Mouse (Mus musculus) ES-E14 (cell line): ENCODE measurements around the gene Gatad2a. TPM values are rescaled to one million over a fixed set of nuclear protein-coding genes. Genes with fewer than 3 reads are reported as not detected.

Experiments used
- DNase-seq: peaks from one replicate; pipeline ENCODE4 v3.0.0-alpha.2; 2013; ENCODE audit warnings: low read depth, low spot score
- H3K27ac ChIP-seq: 2 replicates; pipeline ENCODE4 v1.5.1; 2012; ENCODE audit warnings: low read depth, mild to moderate bottlenecking, low read length, moderate library complexity, mixed read lengths; ENCODE audit not compliant: poor library complexity, insufficient read depth, severe bottlenecking
- H3K36me3 ChIP-seq: 2 replicates; pipeline ENCODE4 v1.6.1; 2012; ENCODE audit warnings: mild to moderate bottlenecking, low read length, moderate library complexity, mixed read lengths; ENCODE audit not compliant: control insufficient read depth, poor library complexity, insufficient read depth, severe bottlenecking
- H3K4me1 ChIP-seq, 2 experiments: fragments of 150-350 bp in 1 of 2; sonication (generic) in 1 of 2; 2 replicates each; pipeline ENCODE4 v1.6.1; 2012; ENCODE audit warnings: low read length in 2 of 2, mild to moderate bottlenecking in 1 of 2, mixed read lengths in 1 of 2; ENCODE audit not compliant: control insufficient read depth in 2 of 2, insufficient read depth in 2 of 2, poor library complexity in 1 of 2
- H3K4me3 ChIP-seq, 2 experiments: fragments of 150-350 bp in 1 of 2; sonication (generic) in 1 of 2; 2 replicates each; pipeline ENCODE4 v1.5.1; 2012; ENCODE audit warnings: low read length in 2 of 2, low read depth in 1 of 2, mild to moderate bottlenecking in 1 of 2, mixed read lengths in 1 of 2; ENCODE audit not compliant: insufficient read depth in 1 of 2, poor library complexity in 1 of 2, severe bottlenecking in 1 of 2
- H3K9ac ChIP-seq: 2 replicates; pipeline ENCODE4 v1.6.1; 2012; ENCODE audit warnings: low read depth, mild to moderate bottlenecking, low read length, mixed read lengths; ENCODE audit not compliant: poor library complexity, insufficient read depth, severe bottlenecking
- H3K9me3 ChIP-seq: fragments of 150-350 bp; sonication (generic); 2 replicates; pipeline ENCODE4 v1.6.1; 2012; ENCODE audit warnings: low read depth, mild to moderate bottlenecking, low read length; ENCODE audit not compliant: control insufficient read depth, insufficient read depth
- CHD2 ChIP-seq: IDR thresholded peaks from 2 replicates; pipeline ENCODE4 v1.6.1; 2014; ENCODE audit warnings: mild to moderate bottlenecking, low read depth, low read length, inconsistent platforms
- HCFC1 ChIP-seq: IDR thresholded peaks from 2 replicates; pipeline ENCODE4 v1.6.1; 2012; ENCODE audit warnings: low read length, inconsistent platforms, borderline replicate concordance; ENCODE audit not compliant: insufficient read depth
- MAFK ChIP-seq: IDR thresholded peaks from 2 replicates; pipeline ENCODE4 v1.6.1; 2014; ENCODE audit warnings: mild to moderate bottlenecking, low read depth, low read length, inconsistent platforms; ENCODE audit not compliant: insufficient read depth
- ZC3H11A ChIP-seq: IDR thresholded peaks from 2 replicates; pipeline ENCODE4 v1.6.1; 2012; ENCODE audit warnings: low read depth, mild to moderate bottlenecking, inconsistent platforms, low read length, borderline replicate concordance
- ZNF384 ChIP-seq: IDR thresholded peaks from 2 replicates; pipeline ENCODE4 v1.6.1; 2012; ENCODE audit warnings: low read depth, low read length, inconsistent platforms
- in situ Hi-C, 2 experiments: fragments of 600-800 bp; cut with MboI; formaldehyde crosslinking; loops; one replicate each; pipeline ENCODE4 v1.15.1; 2025; ENCODE audit warnings: low sequenced_read_pairs in 2 of 2, inconsistent platforms in 1 of 2; ENCODE audit not compliant: unreplicated experiment in 2 of 2
- total RNA-seq: library from RNA; depleted of rRNA; stranded (reverse); fragments of 300-350 nt; gene quantifications from 2 replicates; pipeline ENCODE4 v1.2.3, GENCODE M21; 2012

Gatad2a gene
- total RNA-seq, 1 experiment, result 139 TPM

DNA sequence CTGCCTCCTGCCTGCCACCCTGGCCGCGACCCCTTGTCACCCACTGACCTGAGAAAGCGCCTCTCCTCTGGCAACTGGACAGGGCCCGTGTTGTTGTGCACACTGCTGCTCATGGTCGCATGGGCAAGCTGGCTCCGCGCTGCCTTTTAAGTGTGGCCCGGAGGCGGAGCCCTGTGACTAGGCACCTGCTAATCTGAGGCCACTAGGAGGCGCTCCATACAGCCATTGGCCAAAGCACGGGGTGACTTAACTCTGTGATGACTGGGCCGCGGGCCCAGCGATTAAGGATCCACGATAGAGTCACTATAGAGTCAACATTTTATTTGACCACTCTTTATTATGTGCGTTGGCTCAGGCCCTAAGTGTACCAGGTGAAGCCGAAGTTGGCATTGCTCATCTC, 102.3 kb downstream of the Gatad2a start:
- no peaks in the 10 kb centered on the region for H3K9me3 ChIP-seq
- in situ Hi-C loops, result no loop called here
- TF ChIP-seq MAFK (no peak), CHD2 (no peak), HCFC1 (no peak), ZC3H11A (no peak), ZNF384 (no peak)
- peaks cover 8 to 18% of the 10 kb centered on the region in 2 experiments; a peak in 2 of 4 replicates for H3K4me1 ChIP-seq
- peaks cover 24% of the 10 kb centered on the region for H3K36me3 ChIP-seq
- no peak overlapping the region for H3K27ac ChIP-seq
- no peak overlapping the region for H3K4me3 ChIP-seq
- no peak overlapping the region for H3K9ac ChIP-seq
- peak; percentile 89 for DNase-seq

- peak overlapping the region; percentile 1 to 32; a peak in 1 of 4 replicates for H3K4me3 ChIP-seq
- H3K4me1 ChIP-seq, result peaks cover 8 to 23% of the 10 kb centered on the region in 2 experiments; a peak in 2 of 4 replicates
- H3K9me3 ChIP-seq, result no peaks in the 10 kb centered on the region
- H3K27ac ChIP-seq, result no peak overlapping the region
- H3K9ac ChIP-seq, result no peak overlapping the region
- peak; percentile 43; the same call in 1 of the 2 replicates for TF ChIP-seq ZC3H11A
- TF ChIP-seq HCFC1, result no peak
- DNase-seq, result no peak
- H3K36me3 ChIP-seq, result peaks cover 8% of the 10 kb centered on the region; the same call in 1 of the 2 replicates
- in situ Hi-C loops, result no loop called here
Measured at GRCm38 (mm10) chr8:69890813-69891241, 105.4 kb downstream of the Gatad2a start.

- no peak for DNase-seq
- Histone ChIP-seq H3K4me1 (peaks cover 3 to 16% of the 10 kb centered on the region in 2 experiments; a peak in 1 of 4 replicates), H3K9me3 (no peaks in the 10 kb centered on the region), H3K36me3 (no peaks in the 10 kb centered on the region), H3K4me3 (peak overlapping the region; percentile 5 to 57), H3K27ac (no peak overlapping the region), H3K9ac (no peak overlapping the region; the same call in 1 of the 2 replicates)
- in situ Hi-C loops, result no loop called here
- TF ChIP-seq CHD2, result no peak
- TF ChIP-seq MAFK, result no peak
- no peak for TF ChIP-seq HCFC1
- no peak for TF ChIP-seq ZNF384
- no peak for TF ChIP-seq ZC3H11A
Measured at GRCm38 (mm10) chr8:69888902-69889301, 107.3 kb downstream of the Gatad2a start.

DNA sequence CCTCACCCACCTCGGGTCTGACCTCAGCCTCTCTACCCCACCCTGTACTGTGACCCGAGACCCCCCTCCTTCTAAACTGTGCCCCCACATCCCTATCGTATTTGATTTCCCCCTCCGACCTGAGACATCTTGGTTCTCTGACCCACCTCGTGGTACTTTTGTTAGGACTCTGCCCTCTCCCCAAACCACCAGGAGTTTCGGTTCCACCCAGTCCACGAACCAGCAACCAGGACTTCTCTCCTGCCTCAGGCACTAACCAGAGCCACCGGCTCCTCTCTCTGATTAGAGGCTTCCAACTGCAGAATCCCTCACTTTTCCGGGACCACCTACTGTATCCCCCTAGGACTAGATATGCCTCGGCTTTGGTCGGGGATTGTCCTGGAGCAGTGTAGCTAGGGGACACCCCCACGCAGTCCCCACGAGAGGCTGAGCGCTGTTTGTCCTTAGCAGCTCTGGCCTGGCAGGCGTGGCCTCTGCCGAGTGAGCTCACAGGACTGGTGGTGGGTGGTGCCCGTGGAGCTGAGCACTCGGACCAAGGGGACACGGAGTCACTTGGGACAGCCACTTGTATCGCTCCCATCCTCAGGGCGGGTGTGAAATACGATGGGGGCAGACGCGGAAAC, 107.8 kb downstream of the Gatad2a start:
- TF ChIP-seq CHD2, result no peak
- TF ChIP-seq ZC3H11A, result no peak
- no peak for TF ChIP-seq HCFC1
- TF ChIP-seq ZNF384, result no peak
- no peak for TF ChIP-seq MAFK
- H3K4me3 ChIP-seq, result peak overlapping the region; percentile 5 to 57; a peak in 2 of 4 replicates
- H3K27ac ChIP-seq, result no peak overlapping the region
- H3K9ac ChIP-seq, result no peak overlapping the region
- in situ Hi-C loops, result no loop called here
- H3K4me1 ChIP-seq, result peaks cover 3 to 14% of the 10 kb centered on the region in 2 experiments; a peak in 1 of 4 replicates
- H3K36me3 ChIP-seq, result no peaks in the 10 kb centered on the region
- DNase-seq, result no peak
- H3K9me3 ChIP-seq, result no peaks in the 10 kb centered on the region
